Mouse (Mus musculus) common myeloid progenitor, adult 5-6 weeks (primary cell): ENCODE measurements around the gene Cer1. TPM values are rescaled to one million over a fixed set of nuclear protein-coding genes. Genes with fewer than 3 reads are reported as not detected.

Experiments used
- total RNA-seq: library from RNA; stranded (forward); fragments of 200-1000, 187-1606 nt; gene quantifications from 2 replicates; pipeline ENCODE4 v1.2.3, GENCODE M21; 2017

Gene Cer1
- total RNA-seq, 1 experiment from 2014 or later, result not detected

Other genes starting within 250 kb of the Cer1 start
- gene Nfib, start 179.4 kb downstream of the Cer1 start, total RNA-seq, result 0.10 TPM in 1 of 2 replicates, not detected in the other
- 16.4 and 21.8 TPM in 2 replicates for gene Zdhhc21, start 25.2 kb downstream of the Cer1 start, total RNA-seq
- 0.92 TPM in 1 of 2 replicates, not detected in the other for gene Frem1, start 167.2 kb upstream of the Cer1 start, total RNA-seq